In the genomic region with DNA sequence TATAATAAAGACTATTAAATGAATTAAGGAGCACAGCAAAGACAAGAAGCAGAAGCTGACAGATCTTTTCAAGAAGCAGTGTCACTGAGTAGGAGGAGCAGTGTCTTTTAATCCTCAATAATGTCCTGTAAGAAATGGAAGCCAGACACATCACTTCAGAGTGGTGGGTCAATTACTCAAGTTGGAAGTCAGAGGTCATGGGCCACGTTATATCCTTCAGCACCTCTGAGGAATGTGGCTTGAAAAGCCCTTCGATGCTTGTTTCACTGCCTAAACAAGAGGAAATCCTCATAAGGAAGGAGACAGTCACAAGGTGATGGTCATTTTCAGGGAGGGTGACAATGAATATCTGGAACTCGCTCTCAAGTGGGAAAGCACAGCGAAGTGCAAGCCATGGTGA, we compare ENCODE assay signal across 30 mouse cellular contexts.
DNase-seq lines count a peak whose midpoint lies in the region; ATAC-seq and TF ChIP-seq lines count a peak whose summit lies in the region.
"Had no signal": no experiment of that assay in that cellular context is flagged by ENCODE, and none has a peak within 500 bp of the region (broad histone marks: within the 10 kb centered on the region; RNA-seq: fewer than 3 reads in every experiment).

No protein-coding gene starts in this region.

- DNase-seq in kidney, postnatal 0 days (ENCODE audit: low spot score): peak; percentile 30
- no peak for DNase-seq in kidney, postnatal 25 days
- DNase-seq in embryo, embryonic 10.5 days (ENCODE audit: low spot score): peak; percentile 64
- peak; percentile 12 for DNase-seq in forelimb bud, embryonic 11.5 days (ENCODE audit: low read depth, low spot score)
- no peak for DNase-seq in urinary bladder, postnatal 25 days (ENCODE audit: low spot score)
- DNase-seq in ovary, postnatal 36 days (ENCODE audit: low spot score): no peak
- DNase-seq: adrenal gland, postnatal 10 days; B cell, adult 2 months; cerebellum, adult 11 months; cerebellum, adult 2 months; cerebellum, adult 9-11 months; cerebellum, postnatal 25 days; gastrocnemius, postnatal 10 days; gastrocnemius, postnatal 36 days; heart, postnatal 10 days; heart, postnatal 36 days had no signal

- no peak overlapping the region for H3K9ac ChIP-seq in kidney, postnatal 0 days (ENCODE audit: low read depth, low read length)
- H3K9ac ChIP-seq: embryonic facial prominence, embryonic 13.5 days; forebrain, embryonic 12.5 days; forebrain, embryonic 15.5 days; heart, embryonic 15.5 days; hindbrain, embryonic 13.5 days; intestine, embryonic 15.5 days had no signal

- H3K27me3 ChIP-seq in kidney, postnatal 0 days (ENCODE audit: insufficient read depth, low read length): no peaks in the 10 kb centered on the region
- H3K27me3 ChIP-seq: CH12.LX; embryonic facial prominence, embryonic 13.5 days; forebrain, embryonic 12.5 days; forebrain, embryonic 15.5 days; heart, embryonic 15.5 days; hindbrain, embryonic 13.5 days; intestine, embryonic 15.5 days had no signal

- no peak overlapping the region for H3K4me2 ChIP-seq in kidney, postnatal 0 days (ENCODE audit: low read length)
- H3K4me2 ChIP-seq: embryonic facial prominence, embryonic 13.5 days; forebrain, embryonic 12.5 days; forebrain, embryonic 15.5 days; heart, embryonic 11.5 days; heart, embryonic 15.5 days; hindbrain, embryonic 13.5 days; intestine, embryonic 15.5 days had no signal

- H3K4me3 ChIP-seq in kidney, postnatal 0 days (replicated peaks; ENCODE audit: low read depth, low read length): no peak overlapping the region
- H3K4me3 ChIP-seq: embryonic facial prominence, embryonic 10.5 days; embryonic facial prominence, embryonic 13.5 days; erythroblast, embryonic 14.5 days; forebrain, embryonic 12.5 days; forebrain, embryonic 15.5 days; heart, embryonic 15.5 days; hindbrain, embryonic 10.5 days; hindbrain, embryonic 13.5 days; intestine, embryonic 15.5 days had no signal

- ATAC-seq in kidney, postnatal 0 days (replicated peaks; ENCODE audit: low FRiP score, low read depth): no peak
- ATAC-seq: forebrain, embryonic 15.5 days; hindbrain, embryonic 16.5 days; intestine, embryonic 15.5 days; Patski had no signal

- TF ChIP-seq CTCF in kidney, postnatal 0 days (IDR thresholded peaks at IDR 0.05; ENCODE audit: low read depth): no peak

- WGBS in kidney, postnatal 0 days: 28% methylated on average over 4 of the region's 4 CpGs

- no peaks in the 10 kb centered on the region for H3K36me3 ChIP-seq in kidney, postnatal 0 days (ENCODE audit: insufficient read depth, low read length)
- H3K36me3 ChIP-seq: embryonic facial prominence, embryonic 10.5 days; embryonic facial prominence, embryonic 13.5 days; forebrain, embryonic 12.5 days; forebrain, embryonic 15.5 days; G1E; heart, embryonic 15.5 days; hindbrain, embryonic 10.5 days; hindbrain, embryonic 13.5 days; intestine, embryonic 15.5 days had no signal

- H3K9me3 ChIP-seq in kidney, postnatal 0 days (replicated peaks; ENCODE audit: low read length): no peaks in the 10 kb centered on the region
- H3K9me3 ChIP-seq: embryonic facial prominence, embryonic 10.5 days; embryonic facial prominence, embryonic 13.5 days; forebrain, embryonic 12.5 days; forebrain, embryonic 15.5 days; G1E; heart, embryonic 15.5 days; hindbrain, embryonic 10.5 days; intestine, embryonic 15.5 days had no signal

- H3K27ac ChIP-seq in kidney, postnatal 0 days: no peak overlapping the region
- H3K27ac ChIP-seq: embryonic facial prominence, embryonic 10.5 days; embryonic facial prominence, embryonic 13.5 days; forebrain, embryonic 12.5 days; forebrain, embryonic 15.5 days; heart, embryonic 15.5 days; hindbrain, embryonic 10.5 days; hindbrain, embryonic 13.5 days; intestine, embryonic 15.5 days had no signal

- no peaks in the 10 kb centered on the region for H3K4me1 ChIP-seq in kidney, postnatal 0 days (replicated peaks; ENCODE audit: insufficient read depth, low read length)
- H3K4me1 ChIP-seq: embryonic facial prominence, embryonic 13.5 days; forebrain, embryonic 15.5 days; heart, embryonic 15.5 days; intestine, embryonic 15.5 days had no signal

Comparison
In these comparisons a context has a peak if more than half of its experiments do, and no peak if none do; other contexts are left out.
1. DNase-seq: peak in kidney, postnatal 0 days (single experiment), embryo, embryonic 10.5 days (single experiment) and forelimb bud, embryonic 11.5 days (single experiment); none in kidney, postnatal 25 days (0 of 2), urinary bladder, postnatal 25 days (single experiment) and ovary, postnatal 36 days (single experiment).